Mouse (Mus musculus) megakaryocyte, embryonic 14.5 days (primary cell): Measurements from ENCODE around the gene Smoc1. TPM values are rescaled to one million over a fixed set of nuclear protein-coding genes. Genes with fewer than 3 reads are reported as not detected.

Source experiments
- H3K27me3 ChIP-seq: replicated peaks from 2 replicates; pipeline ENCODE3; 2012; ENCODE audit warnings: inconsistent platforms
- H3K36me3 ChIP-seq: replicated peaks from 2 replicates; pipeline ENCODE3; 2012; ENCODE audit warnings: low read length, inconsistent platforms, mixed read lengths
- H3K4me1 ChIP-seq: 2 replicates; pipeline ENCODE4 v1.6.1; 2012; ENCODE audit warnings: inconsistent platforms
- H3K4me3 ChIP-seq: replicated peaks from 2 replicates; pipeline ENCODE3; 2012; ENCODE audit warnings: moderate library complexity, mild to moderate bottlenecking, inconsistent platforms
- H3K9me3 ChIP-seq: 2 replicates; pipeline ENCODE4 v1.6.1; 2012; ENCODE audit warnings: inconsistent platforms
- FLI1 ChIP-seq: IDR thresholded peaks from 2 replicates; pipeline ENCODE4 v1.6.1; 2012; ENCODE audit warnings: low read length, inconsistent platforms, mixed read lengths
- GATA1 ChIP-seq: IDR thresholded peaks from 3 replicates; pipeline ENCODE4 v1.6.1; 2012; ENCODE audit warnings: mixed read lengths, low read length, inconsistent platforms, borderline replicate concordance
- polyA plus RNA-seq: library from polyadenylated mRNA; stranded (reverse); fragments of >175 nt; gene quantifications from 2 replicates; pipeline ENCODE4 v1.2.3, GENCODE M21; 2012; ENCODE audit warnings: low replicate concordance; ENCODE audit not compliant: insufficient read depth

Smoc1 gene
- polyA plus RNA-seq, 1 experiment = 0.09 TPM

DNA sequence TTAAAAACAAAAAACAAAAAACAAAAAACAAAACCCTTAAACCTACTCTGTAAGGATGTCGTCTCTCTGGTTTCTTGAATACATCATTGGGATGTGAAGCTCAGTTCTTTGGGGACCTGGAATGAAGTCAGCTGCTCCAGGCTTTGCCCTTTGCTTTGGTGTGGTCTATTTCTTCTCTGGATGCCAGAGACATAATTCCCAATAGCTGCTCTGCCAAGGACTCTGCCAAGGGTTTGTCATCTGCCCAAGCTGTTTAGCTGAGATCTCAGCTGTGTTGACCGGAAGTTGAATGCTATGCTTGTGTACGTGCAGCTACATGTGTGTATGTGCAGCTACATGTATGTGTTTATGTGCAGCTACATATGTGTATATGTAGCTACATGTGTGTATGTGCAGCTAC is 83.4 kb downstream of the Smoc1 start:
- H3K9me3 ChIP-seq = peaks cover 4% of the 10 kb centered on the region; the same call in 1 of the 2 replicates
- peak overlapping the region; percentile 51 for H3K4me3 ChIP-seq
- peaks cover 2% of the 10 kb centered on the region for H3K27me3 ChIP-seq
- H3K4me1 ChIP-seq = no peaks in the 10 kb centered on the region
- TF ChIP-seq FLI1 (no peak), GATA1 (no peak)
- H3K36me3 ChIP-seq = no peaks in the 10 kb centered on the region

DNA sequence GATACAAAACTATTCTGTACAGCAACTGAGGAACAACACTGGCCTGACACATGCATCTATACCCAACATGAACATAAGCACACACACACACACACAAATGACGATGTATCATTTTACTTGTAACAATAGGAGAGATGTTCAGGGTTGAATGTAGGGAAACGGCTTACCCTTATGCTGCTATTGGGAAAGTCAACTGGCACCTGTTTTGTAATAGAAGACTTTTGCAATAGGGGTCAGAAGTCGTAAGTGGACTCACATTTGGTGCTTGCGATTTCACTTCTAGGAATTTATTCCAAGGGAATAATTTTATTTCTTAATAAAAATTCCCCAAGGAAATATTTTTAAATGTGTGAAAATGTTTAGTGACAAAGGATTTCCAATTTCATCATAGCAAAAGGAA is 85.7 kb downstream of the Smoc1 start:
- TF ChIP-seq GATA1 = no peak
- TF ChIP-seq FLI1 = no peak
- H3K27me3 ChIP-seq = no peaks in the 10 kb centered on the region
- no peaks in the 10 kb centered on the region for H3K36me3 ChIP-seq
- peaks cover 4% of the 10 kb centered on the region; the same call in 1 of the 2 replicates for H3K9me3 ChIP-seq
- no peak overlapping the region for H3K4me3 ChIP-seq
- no peaks in the 10 kb centered on the region for H3K4me1 ChIP-seq

DNA sequence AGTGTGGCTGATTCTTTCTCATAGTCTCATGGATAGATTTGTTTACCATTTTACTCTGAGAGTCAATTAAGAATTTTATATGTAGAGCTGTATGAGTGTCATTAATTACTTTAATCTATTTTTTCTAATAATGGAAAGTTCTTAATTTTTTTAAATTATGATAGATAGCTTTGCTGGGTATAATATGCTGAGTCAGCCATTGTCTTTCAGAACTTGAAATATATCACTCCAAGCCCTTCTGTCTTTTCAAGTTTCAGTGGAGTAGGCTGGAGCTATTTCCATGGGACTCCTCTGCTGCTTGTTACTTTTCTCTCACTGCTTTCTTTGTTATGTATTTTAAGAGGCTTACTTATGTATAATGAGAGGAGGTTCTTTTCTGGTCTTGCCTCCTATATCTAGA is 93.7 kb downstream of the Smoc1 start:
- H3K4me1 ChIP-seq = no peaks in the 10 kb centered on the region
- H3K27me3 ChIP-seq = no peaks in the 10 kb centered on the region
- no peaks in the 10 kb centered on the region; the same call in 1 of the 2 replicates for H3K9me3 ChIP-seq
- H3K36me3 ChIP-seq = no peaks in the 10 kb centered on the region
- H3K4me3 ChIP-seq = no peak overlapping the region
- TF ChIP-seq FLI1 (no peak), GATA1 (no peak)

DNA sequence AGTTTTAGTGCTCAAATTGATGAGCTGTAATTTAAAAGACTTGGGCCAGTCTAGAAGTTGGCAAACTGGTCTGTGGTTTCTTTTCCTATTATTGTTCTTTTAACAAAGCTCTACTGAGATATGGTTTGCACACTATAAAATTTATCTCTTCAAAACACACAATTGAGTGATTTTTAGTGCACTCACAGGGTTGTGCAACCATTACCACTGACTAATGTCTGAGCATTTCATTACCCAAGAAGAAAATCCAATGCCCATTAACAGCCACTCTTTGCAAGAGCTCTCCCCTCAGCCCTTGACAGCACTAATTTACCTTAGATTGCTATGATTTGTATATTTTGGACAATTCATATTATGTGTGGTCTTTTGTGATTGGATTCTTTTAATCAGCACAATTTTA is 97.2 kb downstream of the Smoc1 start:
- no peaks in the 10 kb centered on the region for H3K36me3 ChIP-seq
- TF ChIP-seq FLI1 (no peak), GATA1 (no peak)
- H3K4me1 ChIP-seq = no peaks in the 10 kb centered on the region
- H3K4me3 ChIP-seq = no peak overlapping the region
- no peaks in the 10 kb centered on the region for H3K27me3 ChIP-seq
- no peaks in the 10 kb centered on the region; the same call in 1 of the 2 replicates for H3K9me3 ChIP-seq

DNA sequence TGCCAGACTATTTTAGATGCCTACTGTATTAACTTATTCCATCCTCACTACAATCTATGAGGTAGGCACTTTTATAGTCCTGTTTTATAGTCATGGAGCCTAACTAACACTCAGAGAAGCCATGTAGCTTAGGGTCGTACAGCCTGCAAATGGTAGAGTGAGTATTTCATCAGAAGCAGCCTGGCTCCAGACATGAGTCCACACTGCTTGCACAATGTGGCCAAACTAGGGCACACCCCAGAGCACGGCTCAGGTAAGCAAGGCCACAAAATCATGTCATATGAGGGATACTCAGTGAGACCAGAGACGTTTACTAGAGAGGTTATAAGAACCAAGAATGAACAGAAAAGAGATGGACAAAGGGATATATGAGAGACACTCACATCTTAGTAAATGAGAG is 100.2 kb downstream of the Smoc1 start:
- Histone ChIP-seq H3K27me3 (no peaks in the 10 kb centered on the region), H3K4me1 (no peaks in the 10 kb centered on the region), H3K4me3 (no peak overlapping the region), H3K9me3 (no peaks in the 10 kb centered on the region), H3K36me3 (no peaks in the 10 kb centered on the region)
- TF ChIP-seq GATA1 (no peak), FLI1 (no peak)

DNA sequence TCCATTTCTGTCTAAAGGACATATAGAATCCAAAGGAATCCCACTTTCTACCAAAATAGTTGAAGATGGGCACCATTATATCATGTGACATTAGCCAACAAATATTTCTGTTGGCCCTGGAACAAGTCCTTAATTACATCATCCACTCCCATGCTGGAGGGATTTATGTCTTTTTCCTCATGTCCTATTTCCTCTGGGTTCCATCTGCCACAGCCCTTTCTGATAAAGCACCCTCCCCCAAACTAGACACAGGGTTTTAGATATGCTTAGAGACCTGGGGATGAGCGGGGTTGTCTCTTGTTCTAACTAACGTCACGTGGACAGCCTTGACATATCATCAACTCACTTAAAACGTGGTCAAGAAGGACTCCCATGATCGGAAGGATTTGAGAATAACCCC is 102.1 kb downstream of the Smoc1 start:
- Histone ChIP-seq H3K27me3 (no peaks in the 10 kb centered on the region), H3K4me3 (no peak overlapping the region), H3K4me1 (no peaks in the 10 kb centered on the region), H3K9me3 (no peaks in the 10 kb centered on the region), H3K36me3 (no peaks in the 10 kb centered on the region)
- no peak for TF ChIP-seq FLI1
- TF ChIP-seq GATA1 = no peak

DNA sequence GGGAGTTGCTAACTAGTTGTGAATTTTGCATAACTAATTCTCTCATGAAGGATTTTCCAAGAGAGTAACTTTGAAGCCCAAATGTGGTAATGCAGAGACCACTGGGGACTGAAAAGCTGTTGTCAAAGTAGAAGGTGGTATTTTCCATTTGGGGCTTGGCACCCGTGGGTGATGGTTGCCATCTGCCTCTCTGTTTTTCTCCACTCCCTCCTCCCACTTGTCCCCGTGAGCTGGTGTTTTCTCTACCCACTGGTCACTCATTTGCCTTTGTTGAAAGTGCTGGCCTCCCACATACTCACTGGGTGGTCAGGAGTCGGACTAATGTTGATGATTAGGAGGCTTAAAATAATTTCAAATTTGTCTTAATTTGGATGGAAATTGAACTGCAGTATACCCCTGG is 104.1 kb downstream of the Smoc1 start:
- Histone ChIP-seq H3K4me1 (no peaks in the 10 kb centered on the region), H3K27me3 (no peaks in the 10 kb centered on the region), H3K9me3 (no peaks in the 10 kb centered on the region), H3K36me3 (no peaks in the 10 kb centered on the region), H3K4me3 (no peak overlapping the region)
- TF ChIP-seq GATA1 (no peak), FLI1 (no peak)

DNA sequence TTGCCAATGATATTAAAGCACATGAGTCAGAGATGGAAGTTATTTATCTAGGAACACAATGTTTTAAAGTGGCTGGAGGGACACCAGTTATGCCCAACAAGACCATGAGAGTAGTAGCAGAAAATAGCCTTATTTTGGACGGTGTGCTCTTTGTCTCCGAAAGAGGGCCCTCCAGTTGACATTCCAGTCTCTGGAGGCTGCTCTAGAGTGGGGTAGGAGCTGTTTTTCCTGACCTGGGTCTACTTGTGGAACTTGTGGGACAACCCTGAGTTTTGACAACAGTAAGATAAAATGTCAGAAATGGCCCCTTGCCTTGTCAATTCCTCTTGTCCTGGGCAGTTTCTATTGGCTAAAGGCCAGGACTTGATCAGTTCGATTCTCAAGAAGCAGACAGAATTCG is 104.5 kb downstream of the Smoc1 start:
- TF ChIP-seq FLI1 (no peak), GATA1 (no peak)
- Histone ChIP-seq H3K4me1 (no peaks in the 10 kb centered on the region), H3K9me3 (no peaks in the 10 kb centered on the region), H3K36me3 (no peaks in the 10 kb centered on the region), H3K27me3 (no peaks in the 10 kb centered on the region), H3K4me3 (no peak overlapping the region)

DNA sequence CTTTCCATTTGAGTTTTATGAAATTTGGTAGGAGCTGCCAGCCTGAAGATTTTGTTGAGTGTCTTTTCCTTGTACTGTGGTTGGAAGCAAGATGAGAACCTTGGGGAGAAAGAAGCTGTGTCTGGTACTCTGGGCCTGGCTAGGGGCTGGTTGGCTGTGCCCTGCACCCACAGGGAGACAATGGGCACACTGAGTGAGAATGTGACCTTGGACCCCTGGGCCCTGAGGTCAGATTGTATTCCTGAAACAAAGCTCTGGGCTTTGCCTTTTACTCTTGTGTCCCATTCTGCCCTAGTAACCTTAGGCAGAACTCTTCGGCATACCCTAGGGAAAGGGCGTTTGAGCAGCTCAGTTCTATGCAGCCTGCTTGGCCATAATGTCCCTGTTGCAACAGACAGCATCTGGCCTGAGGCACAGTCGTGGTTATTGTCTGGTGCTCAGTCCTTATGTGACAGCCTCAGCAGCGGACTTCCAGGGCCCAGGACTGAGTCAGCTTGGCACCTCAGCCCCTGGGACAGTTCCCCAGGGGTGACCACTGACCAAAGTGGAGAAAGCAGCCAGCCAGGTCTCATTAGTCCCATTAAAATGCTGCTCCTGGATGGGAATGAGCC is 106.6 kb downstream of the Smoc1 start:
- H3K36me3 ChIP-seq = no peaks in the 10 kb centered on the region
- TF ChIP-seq FLI1 (no peak), GATA1 (no peak)
- H3K4me1 ChIP-seq = no peaks in the 10 kb centered on the region
- H3K4me3 ChIP-seq = no peak overlapping the region
- H3K9me3 ChIP-seq = no peaks in the 10 kb centered on the region
- H3K27me3 ChIP-seq = no peaks in the 10 kb centered on the region

DNA sequence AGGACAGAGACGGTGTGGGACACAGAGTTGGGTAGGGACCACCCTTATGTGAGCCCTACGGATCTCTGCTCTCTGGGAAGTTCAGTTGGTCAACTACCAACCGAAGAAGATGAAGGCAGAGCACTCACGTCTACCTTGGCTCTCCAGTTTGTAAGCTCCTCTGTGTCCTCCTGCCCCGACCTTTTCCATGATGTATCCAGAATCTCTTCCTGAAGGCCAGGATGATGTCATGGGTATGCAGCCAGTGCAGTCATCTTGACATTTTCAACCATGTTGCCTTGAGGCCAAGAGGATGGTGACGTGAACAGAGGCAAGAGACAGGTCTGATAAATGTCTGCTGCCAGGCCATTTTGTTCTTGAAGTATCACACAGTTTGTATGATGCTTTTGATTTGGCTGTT is 111.6 kb downstream of the Smoc1 start:
- H3K4me1 ChIP-seq = no peaks in the 10 kb centered on the region
- no peaks in the 10 kb centered on the region for H3K9me3 ChIP-seq
- no peaks in the 10 kb centered on the region for H3K27me3 ChIP-seq
- TF ChIP-seq GATA1 (no peak), FLI1 (no peak)
- no peak overlapping the region for H3K4me3 ChIP-seq
- no peaks in the 10 kb centered on the region for H3K36me3 ChIP-seq

DNA sequence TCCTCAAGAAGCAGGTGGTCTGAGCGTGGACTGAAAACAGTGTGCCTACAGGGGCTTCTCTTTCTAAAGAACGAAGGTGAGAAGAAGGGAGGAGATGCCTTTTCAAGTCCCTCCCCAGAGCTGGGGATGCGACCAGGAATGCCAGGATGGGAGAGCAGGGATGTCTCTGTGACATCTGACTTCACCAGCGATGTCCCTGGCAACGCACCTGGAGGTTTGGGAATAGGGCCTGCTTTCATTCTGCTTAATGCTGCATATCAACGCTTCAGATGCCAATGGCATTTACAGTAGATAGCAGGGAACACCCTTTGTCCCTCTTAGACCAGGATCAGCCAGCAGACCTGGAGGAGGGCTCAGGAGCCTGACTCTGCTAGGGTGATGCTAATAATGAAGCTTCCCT is 112.9 kb downstream of the Smoc1 start:
- Histone ChIP-seq H3K36me3 (no peaks in the 10 kb centered on the region), H3K9me3 (no peaks in the 10 kb centered on the region), H3K27me3 (no peaks in the 10 kb centered on the region), H3K4me1 (peaks cover 4% of the 10 kb centered on the region; the same call in 1 of the 2 replicates), H3K4me3 (no peak overlapping the region)
- TF ChIP-seq FLI1 = no peak
- TF ChIP-seq GATA1 = no peak
